In the genomic region with DNA sequence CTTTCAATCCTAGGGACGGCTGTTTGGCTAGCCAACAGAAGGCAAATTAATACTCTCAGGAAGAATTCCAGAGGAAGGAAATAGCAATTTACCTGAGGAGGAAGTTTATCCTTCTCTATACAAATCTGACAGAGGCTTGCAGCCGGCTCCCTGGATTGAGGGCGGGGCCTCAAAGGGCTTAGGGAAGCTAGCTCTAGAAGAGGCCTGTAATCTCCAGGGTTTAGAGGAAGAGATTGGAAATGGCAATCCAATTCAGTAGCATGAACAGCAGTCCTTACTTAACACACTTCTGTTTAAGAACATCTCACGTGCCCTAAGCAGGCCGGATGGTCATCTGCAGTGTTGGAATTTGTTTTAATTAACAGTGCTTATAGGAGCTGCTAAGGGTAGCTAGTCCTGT, we compare ENCODE assay signal across 8 mouse cellular contexts.
DNase-seq lines count a peak whose midpoint lies in the region; ATAC-seq and TF ChIP-seq lines count a peak whose summit lies in the region.

No protein-coding gene starts in this region.

- H3K36me3 ChIP-seq in E14TG2a.4 (ENCODE audit: insufficient read depth, low read length) = no peaks in the 10 kb centered on the region
- H3K36me3 ChIP-seq in heart, embryonic 14.5 days (ENCODE audit: control insufficient read depth, insufficient read depth, low read length) = no peaks in the 10 kb centered on the region
- no peaks in the 10 kb centered on the region for H3K36me3 ChIP-seq in liver, postnatal 0 days (replicated peaks; ENCODE audit: insufficient read depth, low read length)

- 24% methylated on average over 5 of the region's 5 CpGs for WGBS in heart, embryonic 14.5 days
- 38% methylated on average over 5 of the region's 5 CpGs for WGBS in liver, postnatal 0 days (ENCODE audit: insufficient replicate concordance)

- peak overlapping the region; percentile 78 for H3K4me3 ChIP-seq in E14TG2a.4 (replicated peaks; ENCODE audit: low read length)
- peak overlapping the region in 1 of 2 experiments; percentile 45; a peak in 3 of 4 replicates for H3K4me3 ChIP-seq in heart, embryonic 14.5 days (ENCODE audit: control insufficient read depth in 1 of 2, insufficient read depth in 1 of 2, low read depth in 1 of 2, low read length in 2 of 2)
- H3K4me3 ChIP-seq in liver, postnatal 0 days (ENCODE audit: low read depth, low read length) = no peak overlapping the region

- TF ChIP-seq EP300 in liver, postnatal 0 days (IDR thresholded peaks at IDR 0.05; ENCODE audit: low read depth) = no peak

- no peak for ATAC-seq in heart, embryonic 14.5 days (ENCODE audit: insufficient number of reproducible peaks, insufficient read depth, low FRiP score, low read depth)
- no peak for ATAC-seq in liver, postnatal 0 days
- no peak for ATAC-seq in erythroblast, adult 5-6 weeks (replicated peaks; ENCODE audit: low FRiP score, poor library complexity, severe bottlenecking)

- H3K4me1 ChIP-seq in E14TG2a.4 (replicated peaks; ENCODE audit: low read depth, low read length) = peaks cover 30% of the 10 kb centered on the region
- H3K4me1 ChIP-seq in heart, embryonic 14.5 days (ENCODE audit: control insufficient read depth in 2 of 2, insufficient read depth in 2 of 2, low read length in 2 of 2) = peaks cover 8 to 20% of the 10 kb centered on the region in 2 experiments; a peak in 2 of 4 replicates
- H3K4me1 ChIP-seq in liver, postnatal 0 days (ENCODE audit: insufficient read depth) = no peaks in the 10 kb centered on the region

- H3K9ac ChIP-seq in heart, embryonic 14.5 days (ENCODE audit: low read length) = no peak overlapping the region; the same call in 1 of the 2 replicates
- no peak overlapping the region for H3K9ac ChIP-seq in liver, postnatal 0 days (replicated peaks)

- peaks cover 39% of the 10 kb centered on the region for H3K27me3 ChIP-seq in E14TG2a.4 (ENCODE audit: insufficient read depth, low read length)
- H3K27me3 ChIP-seq in heart, embryonic 14.5 days (ENCODE audit: control insufficient read depth, insufficient read depth, low read length) = no peaks in the 10 kb centered on the region
- H3K27me3 ChIP-seq in liver, postnatal 0 days (ENCODE audit: insufficient read depth, low read length) = peaks cover 14% of the 10 kb centered on the region; the same call in 1 of the 2 replicates

- no peak for TF ChIP-seq CTCF in E14TG2a.4 (conservative IDR thresholded peaks at IDR 0.05; ENCODE audit: low read length)
- no peak for TF ChIP-seq CTCF in liver, postnatal 0 days (IDR thresholded peaks at IDR 0.05; ENCODE audit: low read depth)

- DNase-seq in NIH3T3 (ENCODE audit: low read depth) = peak; percentile 24
- no peak for DNase-seq in liver, postnatal 0 days
- DNase-seq in urinary bladder, adult 2 months (ENCODE audit: low spot score) = no peak
- no peak for DNase-seq in right cerebral cortex, adult 2 months (ENCODE audit: low spot score in 2 of 2)
- DNase-seq in left cerebral cortex, adult 8-10 months (ENCODE audit: low spot score in 2 of 2) = no peak

- no peak overlapping the region for H3K27ac ChIP-seq in heart, embryonic 14.5 days (replicated peaks in 1 of 2; ENCODE audit: control insufficient read depth in 1 of 2, insufficient read depth in 1 of 2, low read depth in 2 of 2, low read length in 2 of 2)
- no peak overlapping the region for H3K27ac ChIP-seq in liver, postnatal 0 days (ENCODE audit: low read depth)

- H3K9me3 ChIP-seq in E14TG2a.4 (ENCODE audit: low read length) = no peaks in the 10 kb centered on the region
- no peaks in the 10 kb centered on the region for H3K9me3 ChIP-seq in heart, embryonic 14.5 days (ENCODE audit: control insufficient read depth, low read length)
- H3K9me3 ChIP-seq in liver, postnatal 0 days (ENCODE audit: low read length) = no peaks in the 10 kb centered on the region

- H3K4me2 ChIP-seq in heart, embryonic 14.5 days (ENCODE audit: low read length) = peak overlapping the region; percentile 95
- 0 out of 2 replicates have a peak overlapping the region, but pooled peaks have one; percentile 30 for H3K4me2 ChIP-seq in liver, postnatal 0 days (ENCODE audit: low read depth, low read length)
